Mouse (Mus musculus) kidney, adult 2 months (tissue): ENCODE measurements around the gene Hivep2. TPM values are rescaled to one million over a fixed set of nuclear protein-coding genes. Genes with fewer than 3 reads are reported as not detected.

Source experiments
- DNase-seq: peaks from one replicate; pipeline ENCODE4 v3.0.0; 2021
- H3K27ac ChIP-seq: fragments of 200-500 bp; 2 replicates; pipeline ENCODE4 v1.5.1; 2012; ENCODE audit warnings: low read depth, low read length, control low read depth, inconsistent platforms; ENCODE audit not compliant: insufficient read depth
- H3K27me3 ChIP-seq: fragments of 200-500 bp; replicated peaks from 2 replicates; pipeline ENCODE4 v1.6.1; 2012; ENCODE audit warnings: mild to moderate bottlenecking, moderate library complexity, low read length, inconsistent platforms; ENCODE audit not compliant: control insufficient read depth, insufficient read depth
- H3K36me3 ChIP-seq: fragments of 200-500 bp; 2 replicates; pipeline ENCODE4 v1.6.1; 2012; ENCODE audit warnings: mild to moderate bottlenecking, moderate library complexity, low read length, inconsistent platforms; ENCODE audit not compliant: control insufficient read depth, insufficient read depth
- H3K4me1 ChIP-seq: fragments of 200-500 bp; 2 replicates; pipeline ENCODE4 v1.6.1; 2011; ENCODE audit warnings: low read length; ENCODE audit not compliant: control insufficient read depth, insufficient read depth
- H3K4me3 ChIP-seq: fragments of 200-500 bp; 2 replicates; pipeline ENCODE4 v1.5.1; 2011; ENCODE audit warnings: mild to moderate bottlenecking, low read depth, low read length, control low read depth; ENCODE audit not compliant: insufficient read depth
- CTCF ChIP-seq: fragments of 200-500 bp; conservative IDR thresholded peaks from 2 replicates; pipeline ENCODE4 v1.5.1; 2011; ENCODE audit warnings: low read depth, mild to moderate bottlenecking, control low read depth, low read length, moderate library complexity, mixed read lengths; ENCODE audit not compliant: insufficient read depth, insufficient read length
- POLR2A ChIP-seq: fragments of 200-500 bp; IDR thresholded peaks from one replicate; pipeline ENCODE4 v1.6.1; 2011; ENCODE audit warnings: low read depth, low read length, control low read depth
- WGBS: fragments of 180-500 bp; shearing (Covaris S2); methylation state at CpG from one replicate; pipeline ENCODE4 v1.1.7; 2018; 5-methylcytosine and 5-hydroxymethylcytosine counted together
- polyA plus RNA-seq: library from polyadenylated mRNA; depleted of rRNA; stranded (reverse); fragments of >200 nt; gene quantifications from 2 replicates; pipeline ENCODE4 v1.2.3, GENCODE M21; 2012

Gene Hivep2
- polyA plus RNA-seq, 1 experiment, result 4.9 TPM

GRCm38 (mm10) chr10:14119201-14119600 is 153.3 kb downstream of the Hivep2 start:
- TF ChIP-seq CTCF, result no peak
- DNase-seq, result peak; percentile 64
- Histone ChIP-seq H3K4me1 (no peaks in the 10 kb centered on the region), H3K36me3 (no peaks in the 10 kb centered on the region), H3K4me3 (no peak overlapping the region), H3K27me3 (no peaks in the 10 kb centered on the region), H3K27ac (no peak overlapping the region)
- 68% methylated on average over 5 of the region's 5 CpGs for WGBS

GRCm38 (mm10) chr10:14120512-14120911 is 154.6 kb downstream of the Hivep2 start:
- DNase-seq, result no peak
- 94% methylated on average over 3 of the region's 3 CpGs for WGBS
- Histone ChIP-seq H3K27me3 (no peaks in the 10 kb centered on the region), H3K4me3 (no peak overlapping the region), H3K36me3 (no peaks in the 10 kb centered on the region), H3K4me1 (no peaks in the 10 kb centered on the region), H3K27ac (no peak overlapping the region)
- TF ChIP-seq POLR2A, result no peak
- no peak for TF ChIP-seq CTCF

GRCm38 (mm10) chr10:14127826-14128225 is 162.0 kb downstream of the Hivep2 start:
- WGBS, result 95% methylated on average over 12 of the region's 12 CpGs

GRCm38 (mm10) chr10:14130270-14130669 is 164.4 kb downstream of the Hivep2 start:
- no peak for TF ChIP-seq POLR2A
- no peak for TF ChIP-seq CTCF

More at GRCm38 (mm10) chr10:14127826-14128225, 162.0 kb downstream of the Hivep2 start:
- Histone ChIP-seq H3K4me1 (no peaks in the 10 kb centered on the region), H3K27ac (no peak overlapping the region), H3K27me3 (no peaks in the 10 kb centered on the region), H3K36me3 (no peaks in the 10 kb centered on the region), H3K4me3 (no peak overlapping the region)
- DNase-seq, result no peak
- no peak for TF ChIP-seq CTCF
- TF ChIP-seq POLR2A, result no peak

GRCm38 (mm10) chr10:14131307-14131706 is 165.4 kb downstream of the Hivep2 start:
- Histone ChIP-seq H3K4me1 (no peaks in the 10 kb centered on the region), H3K27me3 (no peaks in the 10 kb centered on the region), H3K27ac (no peak overlapping the region), H3K36me3 (no peaks in the 10 kb centered on the region), H3K4me3 (no peak overlapping the region)
- no peak for DNase-seq
- WGBS, result 95% methylated on average over 13 of the region's 13 CpGs
- TF ChIP-seq POLR2A, result no peak
- TF ChIP-seq CTCF, result no peak

More at GRCm38 (mm10) chr10:14130270-14130669, 164.4 kb downstream of the Hivep2 start:
- Histone ChIP-seq H3K4me3 (no peak overlapping the region), H3K27ac (no peak overlapping the region), H3K27me3 (no peaks in the 10 kb centered on the region), H3K4me1 (no peaks in the 10 kb centered on the region), H3K36me3 (no peaks in the 10 kb centered on the region)
- no peak for DNase-seq
- 74% methylated on average over 8 of the region's 8 CpGs for WGBS

GRCm38 (mm10) chr10:14132061-14132460 is 166.2 kb downstream of the Hivep2 start:
- DNase-seq, result peak; percentile 7
- TF ChIP-seq POLR2A (no peak), CTCF (no peak)
- Histone ChIP-seq H3K4me1 (no peaks in the 10 kb centered on the region), H3K36me3 (no peaks in the 10 kb centered on the region), H3K27ac (no peak overlapping the region), H3K27me3 (no peaks in the 10 kb centered on the region), H3K4me3 (no peak overlapping the region)
- 93% methylated on average over 17 of the region's 17 CpGs for WGBS

GRCm38 (mm10) chr10:14132937-14133336 is 167.1 kb downstream of the Hivep2 start:
- no peak overlapping the region for H3K4me3 ChIP-seq
- H3K27me3 ChIP-seq, result no peaks in the 10 kb centered on the region
- no peak overlapping the region for H3K27ac ChIP-seq
- TF ChIP-seq CTCF (no peak), POLR2A (no peak)
- no peaks in the 10 kb centered on the region for H3K4me1 ChIP-seq
- no peaks in the 10 kb centered on the region for H3K36me3 ChIP-seq
- no peak for DNase-seq

- no peaks in the 10 kb centered on the region for H3K4me1 ChIP-seq
- H3K27me3 ChIP-seq, result no peaks in the 10 kb centered on the region
- H3K4me3 ChIP-seq, result no peak overlapping the region
- TF ChIP-seq CTCF (no peak), POLR2A (no peak)
- DNase-seq, result no peak
- 93% methylated on average over 3 of the region's 3 CpGs for whole genome bisulfite sequencing
- H3K36me3 ChIP-seq, result peaks cover 3% of the 10 kb centered on the region
- no peak overlapping the region for H3K27ac ChIP-seq
Measured at GRCm38 (mm10) chr10:14138663-14139062, 172.8 kb downstream of the Hivep2 start.
